Mouse (Mus musculus): Measurements from ENCODE around the gene Ascl5. TPM values are rescaled to one million over a fixed set of nuclear protein-coding genes. Genes with fewer than 3 reads are reported as not detected.

Ascl5 gene
- polyA plus RNA-seq, 1 experiment: not detected

DNA sequence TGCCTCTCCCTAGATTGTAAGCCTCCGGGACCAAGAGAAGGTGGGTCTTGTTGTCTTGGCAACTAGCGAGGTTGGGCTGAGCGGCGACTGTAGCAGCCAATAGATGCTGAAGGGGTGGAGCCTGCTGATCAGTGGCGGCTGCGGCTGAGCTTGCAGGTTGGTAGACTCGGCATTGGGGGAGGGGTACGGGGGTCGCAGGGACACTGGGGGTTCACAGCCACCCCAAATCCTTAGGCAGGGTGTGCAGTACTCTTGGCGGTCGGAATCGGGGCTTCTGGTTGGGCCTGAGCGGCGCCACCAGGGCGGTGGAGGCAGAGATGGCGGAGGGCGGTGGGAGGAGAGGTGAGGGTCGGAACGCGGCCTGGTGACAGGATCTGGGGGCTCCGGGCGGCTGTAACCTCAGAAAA lies 32.7 kb upstream of the Ascl5 start:
- TF ChIP-seq CTCF (IDR thresholded peaks at IDR 0.05; ENCODE audit: low read depth, low read length) (no peak), POLR2A (IDR thresholded peaks at IDR 0.05; ENCODE audit: borderline replicate concordance, low read depth, low read length) (no peak)
- H3K4me3 ChIP-seq (ENCODE audit: insufficient read depth, low read length): peak overlapping the region; percentile 78
- no peak overlapping the region for H3K27ac ChIP-seq (ENCODE audit: insufficient read depth, low read depth, low read length)
- H3K4me1 ChIP-seq (ENCODE audit: control insufficient read depth, insufficient read depth, low read length): peaks cover 6% of the 10 kb centered on the region

DNA sequence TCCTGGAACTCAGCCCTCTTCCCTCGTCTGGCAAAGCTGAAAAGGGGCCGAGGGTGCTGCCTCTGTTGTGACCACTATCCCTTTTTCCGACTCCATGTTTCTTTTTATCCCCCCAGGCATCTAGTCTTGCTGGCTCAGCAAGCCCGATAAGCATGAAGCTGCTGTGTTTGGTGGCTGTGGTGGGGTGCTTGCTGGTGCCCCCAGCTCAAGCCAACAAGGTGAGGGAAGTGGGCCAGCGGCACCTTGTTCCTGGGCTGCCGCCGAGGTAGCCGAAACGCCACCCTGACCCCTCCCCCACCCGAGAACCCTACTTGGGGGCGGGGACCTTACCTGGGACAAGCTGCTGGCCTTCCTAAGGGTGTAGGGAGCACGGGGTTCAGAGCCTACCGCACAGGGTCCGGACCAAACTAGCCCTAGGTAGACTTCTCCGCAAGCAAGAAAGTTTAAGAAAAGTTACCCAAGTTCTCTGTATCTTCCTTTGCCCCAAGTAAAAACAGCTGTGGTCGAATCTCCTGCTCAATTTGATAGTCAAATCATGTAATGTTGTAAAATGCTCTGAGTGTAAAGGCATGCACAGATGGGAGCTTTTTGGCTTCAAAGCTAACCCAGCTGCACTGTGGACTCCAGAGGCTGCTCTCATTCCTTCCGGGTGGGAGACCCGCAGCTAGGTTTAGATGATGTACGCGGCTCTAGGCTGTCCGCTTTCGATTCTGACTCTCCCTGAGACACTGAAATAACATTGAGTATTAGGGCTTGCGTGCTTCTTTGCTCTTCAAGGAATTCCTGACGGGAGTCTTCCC lies 32.0 kb upstream of the Ascl5 start:
- Histone ChIP-seq H3K4me1 (ENCODE audit: control insufficient read depth, insufficient read depth, low read length) (peaks cover 6% of the 10 kb centered on the region), H3K27ac (ENCODE audit: insufficient read depth, low read depth, low read length) (no peak overlapping the region), H3K4me3 (ENCODE audit: insufficient read depth, low read length) (peak overlapping the region; percentile 78)
- TF ChIP-seq POLR2A (IDR thresholded peaks at IDR 0.05; ENCODE audit: borderline replicate concordance, low read depth, low read length): no peak
- TF ChIP-seq CTCF (IDR thresholded peaks at IDR 0.05; ENCODE audit: low read depth, low read length): no peak

DNA sequence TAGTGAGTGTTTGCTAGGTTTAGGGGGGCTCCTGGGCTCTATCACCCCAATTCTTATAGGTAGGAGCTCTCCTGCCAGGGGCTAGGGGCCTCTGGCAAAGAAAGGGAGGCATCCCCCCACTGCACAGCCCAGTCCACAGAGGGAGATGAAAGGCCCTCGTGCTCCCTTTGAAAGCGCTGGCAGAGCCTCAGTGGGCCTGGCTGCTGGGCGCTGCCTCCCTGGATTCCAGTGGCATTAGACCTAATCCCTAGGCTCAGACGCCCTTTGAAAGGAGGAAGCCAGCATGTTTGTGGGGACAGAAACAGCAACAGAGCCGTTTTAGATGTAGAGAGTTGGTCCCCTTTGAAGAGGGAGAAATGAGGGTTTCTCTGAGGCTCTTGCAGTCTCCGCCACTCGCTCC lies 20.4 kb upstream of the Ascl5 start:
- no peaks in the 10 kb centered on the region for H3K4me1 ChIP-seq (ENCODE audit: control insufficient read depth, insufficient read depth, low read length)
- no peak overlapping the region for H3K4me3 ChIP-seq (ENCODE audit: insufficient read depth, low read length)
- H3K27ac ChIP-seq (ENCODE audit: insufficient read depth, low read depth, low read length): no peak overlapping the region
- TF ChIP-seq CTCF (IDR thresholded peaks at IDR 0.05; ENCODE audit: low read depth, low read length) (no peak), POLR2A (IDR thresholded peaks at IDR 0.05; ENCODE audit: borderline replicate concordance, low read depth, low read length) (no peak)

DNA sequence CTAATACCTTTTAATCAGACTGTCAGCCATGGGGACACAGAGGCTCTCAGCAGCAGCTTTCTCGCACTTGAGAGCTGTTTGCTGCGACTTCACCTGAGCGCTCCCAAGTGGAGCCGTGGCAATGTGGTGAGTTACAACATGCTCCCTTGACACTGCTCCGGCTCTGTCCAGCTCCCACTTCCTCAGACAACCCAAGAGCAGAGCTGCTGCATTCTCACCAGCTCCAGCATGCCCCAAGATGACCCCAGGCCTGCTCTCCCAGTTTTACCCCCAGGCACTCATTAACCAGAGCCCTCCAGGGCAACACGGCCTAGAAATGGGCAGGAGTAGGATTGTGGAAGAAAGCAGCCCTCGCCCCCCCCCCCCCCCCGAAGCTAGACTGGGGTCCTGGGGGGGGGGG lies 18.9 kb upstream of the Ascl5 start:
- Histone ChIP-seq H3K4me3 (ENCODE audit: insufficient read depth, low read length) (no peak overlapping the region), H3K4me1 (ENCODE audit: control insufficient read depth, insufficient read depth, low read length) (no peaks in the 10 kb centered on the region), H3K27ac (ENCODE audit: insufficient read depth, low read depth, low read length) (no peak overlapping the region)
- no peak for TF ChIP-seq POLR2A (IDR thresholded peaks at IDR 0.05; ENCODE audit: borderline replicate concordance, low read depth, low read length)
- TF ChIP-seq CTCF (IDR thresholded peaks at IDR 0.05; ENCODE audit: low read depth, low read length): no peak

DNA sequence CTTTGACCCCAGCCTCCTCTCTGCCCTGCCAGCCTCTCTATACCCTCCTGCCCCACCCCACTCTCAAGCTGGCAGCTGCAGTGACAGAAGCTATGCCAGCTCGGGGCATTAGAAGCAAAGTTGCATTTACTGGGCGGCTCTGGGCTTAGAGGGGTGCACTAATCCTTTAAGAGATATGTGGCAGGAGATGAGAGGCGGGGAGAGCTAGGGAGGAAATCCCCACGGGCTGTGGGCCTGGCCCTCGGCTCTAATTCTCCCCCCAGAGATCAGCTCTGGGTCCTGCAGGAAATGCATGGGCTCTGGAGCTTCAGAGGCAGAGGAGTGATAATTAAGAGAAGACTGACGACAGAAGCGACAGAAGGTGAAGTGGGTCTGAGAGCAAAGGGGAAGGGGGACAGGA lies 17.6 kb upstream of the Ascl5 start:
- TF ChIP-seq CTCF (IDR thresholded peaks at IDR 0.05; ENCODE audit: low read depth, low read length) (no peak), POLR2A (IDR thresholded peaks at IDR 0.05; ENCODE audit: borderline replicate concordance, low read depth, low read length) (no peak)
- Histone ChIP-seq H3K4me3 (ENCODE audit: insufficient read depth, low read length) (no peak overlapping the region), H3K27ac (ENCODE audit: insufficient read depth, low read depth, low read length) (no peak overlapping the region), H3K4me1 (ENCODE audit: control insufficient read depth, insufficient read depth, low read length) (no peaks in the 10 kb centered on the region)

DNA sequence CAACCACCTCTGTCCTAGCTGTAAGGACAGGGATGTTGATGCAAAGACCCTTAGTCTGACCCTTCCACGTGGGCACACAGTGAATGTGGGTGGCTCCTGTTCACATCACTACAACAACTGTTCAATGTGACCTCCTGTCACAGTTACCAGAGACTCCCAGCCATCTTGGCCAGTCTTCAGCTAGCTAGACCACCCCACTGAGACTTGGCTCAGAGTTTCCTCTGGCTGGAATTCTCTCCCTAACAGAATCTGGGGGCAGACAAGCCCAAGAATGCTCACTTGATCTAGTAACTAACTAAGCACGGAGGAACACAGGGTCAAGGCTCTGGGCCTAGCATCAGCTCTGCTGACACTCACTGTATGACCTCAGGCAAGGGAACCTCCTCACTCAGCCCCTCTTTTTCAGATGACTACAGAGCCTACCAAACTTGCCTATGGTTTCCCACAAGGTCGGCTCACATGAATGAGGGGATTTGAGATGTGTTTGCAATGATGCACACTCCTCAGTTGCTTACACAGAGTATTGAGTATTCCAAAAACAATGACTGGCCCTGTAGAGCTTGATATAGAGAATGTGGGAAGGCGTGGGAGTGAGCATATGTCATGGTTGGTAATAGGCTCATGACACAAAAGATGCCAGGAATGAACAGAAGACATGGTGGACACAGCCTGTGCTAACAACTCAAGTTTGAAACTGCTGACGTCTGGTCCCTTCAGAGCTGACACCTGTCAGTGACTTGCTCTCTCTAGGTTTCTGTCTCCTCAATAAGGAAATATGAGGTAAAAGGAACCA lies 11.7 kb upstream of the Ascl5 start:
- no peak overlapping the region for H3K27ac ChIP-seq (ENCODE audit: insufficient read depth, low read depth, low read length)
- H3K4me1 ChIP-seq (ENCODE audit: control insufficient read depth, insufficient read depth, low read length): no peaks in the 10 kb centered on the region
- no peak overlapping the region for H3K4me3 ChIP-seq (ENCODE audit: insufficient read depth, low read length)
- TF ChIP-seq CTCF (IDR thresholded peaks at IDR 0.05; ENCODE audit: low read depth, low read length) (no peak), POLR2A (IDR thresholded peaks at IDR 0.05; ENCODE audit: borderline replicate concordance, low read depth, low read length) (no peak)

DNA sequence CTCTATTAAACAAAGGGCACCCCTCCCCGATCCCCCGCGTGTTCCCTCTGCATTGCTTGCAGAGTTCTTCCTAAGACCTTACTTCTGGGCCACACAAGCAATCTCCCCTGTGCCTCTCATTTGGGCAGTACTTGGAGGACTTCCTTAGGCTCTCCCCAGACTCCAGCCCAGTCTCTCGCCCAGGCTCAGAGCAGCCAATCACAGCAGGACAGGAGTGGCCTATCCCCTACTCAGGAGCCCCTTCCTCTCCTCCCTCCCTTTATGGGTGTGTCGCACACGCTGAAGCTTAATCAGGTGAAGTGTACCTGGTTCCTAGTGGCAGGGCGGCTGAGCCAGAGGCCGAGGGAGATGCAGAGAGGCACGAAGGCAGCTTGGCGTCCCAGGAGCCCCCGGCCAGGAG lies 10.2 kb upstream of the Ascl5 start:
- TF ChIP-seq POLR2A (IDR thresholded peaks at IDR 0.05; ENCODE audit: borderline replicate concordance, low read depth, low read length) (no peak), CTCF (IDR thresholded peaks at IDR 0.05; ENCODE audit: low read depth, low read length) (no peak)
- H3K4me1 ChIP-seq (ENCODE audit: control insufficient read depth, insufficient read depth, low read length): no peaks in the 10 kb centered on the region
- H3K27ac ChIP-seq (ENCODE audit: insufficient read depth, low read depth, low read length): no peak overlapping the region
- H3K4me3 ChIP-seq (ENCODE audit: insufficient read depth, low read length): no peak overlapping the region

DNA sequence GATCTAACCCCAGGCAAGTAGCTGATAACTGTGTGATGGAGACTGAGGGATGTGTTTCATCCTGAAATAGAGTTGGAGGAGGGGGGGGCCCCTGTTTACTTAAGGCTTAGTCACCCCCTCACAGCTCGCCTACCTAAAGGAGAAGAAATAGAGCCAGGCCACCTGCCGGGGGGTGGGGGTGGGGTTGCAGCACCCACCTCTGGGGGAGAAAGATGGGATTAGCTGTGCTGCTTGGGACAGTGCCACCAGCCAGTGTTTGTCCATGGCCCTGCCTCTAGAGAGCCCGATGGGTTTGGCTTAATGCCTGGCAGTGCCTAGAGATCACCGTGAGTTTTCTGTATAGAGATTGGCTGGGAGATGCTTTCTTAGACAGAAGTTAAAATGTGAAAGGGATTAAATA lies 9.7 kb upstream of the Ascl5 start:
- H3K27ac ChIP-seq (ENCODE audit: insufficient read depth, low read depth, low read length): no peak overlapping the region
- TF ChIP-seq CTCF (IDR thresholded peaks at IDR 0.05; ENCODE audit: low read depth, low read length) (no peak), POLR2A (IDR thresholded peaks at IDR 0.05; ENCODE audit: borderline replicate concordance, low read depth, low read length) (no peak)
- H3K4me1 ChIP-seq (ENCODE audit: control insufficient read depth, insufficient read depth, low read length): no peaks in the 10 kb centered on the region
- H3K4me3 ChIP-seq (ENCODE audit: insufficient read depth, low read length): no peak overlapping the region

DNA sequence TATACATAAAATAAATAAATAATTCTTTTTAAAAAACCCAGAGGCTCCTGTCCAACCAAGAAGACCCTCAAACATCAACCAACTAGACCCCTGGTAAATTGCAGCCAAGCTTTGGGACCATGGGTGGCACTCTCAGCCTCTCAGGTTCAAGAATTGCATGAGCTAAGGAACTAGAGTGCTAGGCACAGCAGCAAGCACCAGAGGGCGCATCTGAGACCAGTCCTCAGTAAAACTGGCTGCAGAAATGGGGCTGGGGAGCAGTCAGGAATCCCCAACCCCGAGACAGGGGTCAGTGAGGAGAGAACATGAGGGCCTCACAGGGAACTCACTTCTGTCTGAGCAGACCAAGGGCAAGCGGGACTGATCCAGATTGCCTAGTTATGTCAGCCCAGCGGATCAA lies 4.8 kb upstream of the Ascl5 start:
- Histone ChIP-seq H3K4me1 (ENCODE audit: control insufficient read depth, insufficient read depth, low read length) (no peaks in the 10 kb centered on the region), H3K27ac (ENCODE audit: insufficient read depth, low read depth, low read length) (no peak overlapping the region), H3K4me3 (ENCODE audit: insufficient read depth, low read length) (no peak overlapping the region)
- TF ChIP-seq CTCF (IDR thresholded peaks at IDR 0.05; ENCODE audit: low read depth, low read length) (peak; percentile 67), POLR2A (IDR thresholded peaks at IDR 0.05; ENCODE audit: borderline replicate concordance, low read depth, low read length) (no peak)

DNA sequence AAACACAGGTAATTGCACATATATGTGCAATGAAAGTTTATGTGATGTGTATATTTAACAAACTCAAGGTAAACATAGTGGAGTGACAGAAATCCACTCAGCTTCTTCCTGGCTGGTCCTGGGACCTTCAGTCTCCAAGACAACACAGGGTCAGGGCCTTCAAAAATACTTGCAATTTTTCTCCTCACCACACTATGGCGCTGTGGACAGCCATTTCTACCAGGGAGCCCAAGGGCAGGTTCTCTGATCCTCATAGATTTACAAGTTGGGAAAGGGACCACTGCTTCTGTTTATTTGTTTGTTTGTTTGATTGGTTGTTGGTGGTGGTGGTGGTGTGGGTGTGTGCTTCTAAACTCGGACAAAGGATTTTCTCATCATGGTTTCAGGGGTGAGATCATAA lies 3.2 kb upstream of the Ascl5 start:
- Histone ChIP-seq H3K4me3 (ENCODE audit: insufficient read depth, low read length) (no peak overlapping the region), H3K27ac (ENCODE audit: insufficient read depth, low read depth, low read length) (no peak overlapping the region), H3K4me1 (ENCODE audit: control insufficient read depth, insufficient read depth, low read length) (no peaks in the 10 kb centered on the region)
- no peak for TF ChIP-seq POLR2A (IDR thresholded peaks at IDR 0.05; ENCODE audit: borderline replicate concordance, low read depth, low read length)
- no peak for TF ChIP-seq CTCF (IDR thresholded peaks at IDR 0.05; ENCODE audit: low read depth, low read length)

Data from bone marrow macrophage, adult 2 months (primary cell).